Mouse (Mus musculus) adrenal gland, postnatal 10 days (tissue): ENCODE results near the gene Noxred1. TPM values are rescaled to one million over a fixed set of nuclear protein-coding genes. Genes with fewer than 3 reads are reported as not detected.
"Not testable (repeated sequence)": the region's sequence is repeated elsewhere in the genome, so short reads cannot be mapped to it uniquely, and the experiment has no call there.

Experiments used
- DNase-seq: peaks from one replicate; pipeline ENCODE4 v3.0.0; 2021; ENCODE audit warnings: mixed read lengths
- long read RNA-seq, 2 experiments: library from polyadenylated mRNA; stranded (forward); transcript quantifications; one replicate each; pipeline ENCODE4 v2.0.0; 2021
- total RNA-seq, 2 experiments: library from RNA; stranded (reverse); gene quantifications; 2 replicates each; pipeline ENCODE4 v1.2.3; 2021

Noxred1 gene
- under 1 TPM; 0.42 to 0.55 TPM for total RNA-seq
- long read RNA-seq, experiment 1, partial matches to known transcripts: 0 of 2 reads
- long read RNA-seq, experiment 1, other reads (novel, unspliced or antisense): 2 of 2 reads
- long read RNA-seq, experiment 2, partial matches to known transcripts: 0 of 1 reads
- long read RNA-seq, experiment 2, other reads (novel, unspliced or antisense): 1 of 1 reads

DNA sequence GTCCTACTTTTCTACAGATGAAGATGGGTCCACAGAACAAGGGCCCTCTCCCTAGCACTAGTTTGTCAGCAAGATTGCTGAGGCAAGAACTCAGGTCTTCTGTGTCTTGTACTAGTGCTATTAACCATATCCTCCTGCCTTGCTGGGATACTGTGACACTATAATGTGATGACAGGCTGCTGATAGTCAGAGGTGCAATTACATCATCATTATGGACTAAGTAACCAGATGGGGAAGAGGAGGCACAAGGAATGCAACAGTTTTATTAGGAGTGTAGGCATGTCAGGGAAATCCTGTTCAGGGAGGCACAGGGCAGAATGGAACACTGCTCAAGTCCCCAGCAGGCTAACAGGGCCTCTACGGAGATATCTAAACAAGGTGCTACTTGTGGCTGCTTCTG, at the start of gene Noxred1:
TSS of gene Noxred1 (minus strand) at position 101 of the 400 bp plus-strand sequence.
- DNase-seq: no peak

- DNase-seq: no peak
Measured at GRCm38 (mm10) chr12:87284726-87285125, 46.2 kb upstream of the Noxred1 start.

DNA sequence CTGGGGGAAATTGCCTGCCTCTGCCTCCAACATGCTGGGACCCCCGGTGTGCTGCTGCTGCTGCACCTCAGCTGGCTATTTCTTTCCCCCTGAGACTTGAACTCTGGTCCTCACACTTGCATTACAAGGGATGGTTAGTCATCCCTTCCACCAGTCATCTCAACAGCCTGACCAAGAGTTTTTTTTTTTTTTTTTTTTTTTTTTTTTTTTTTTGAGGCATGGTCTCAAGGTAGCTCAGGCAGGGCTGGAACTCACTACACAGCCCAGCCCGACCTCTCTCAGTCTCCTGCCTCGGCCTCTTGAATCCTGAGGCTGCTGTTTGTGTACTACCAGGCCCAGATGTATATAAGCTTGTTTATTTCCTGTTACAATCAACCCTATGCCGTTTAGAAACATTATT, 45.7 kb upstream of the Noxred1 start:
- no peak for DNase-seq

DNA sequence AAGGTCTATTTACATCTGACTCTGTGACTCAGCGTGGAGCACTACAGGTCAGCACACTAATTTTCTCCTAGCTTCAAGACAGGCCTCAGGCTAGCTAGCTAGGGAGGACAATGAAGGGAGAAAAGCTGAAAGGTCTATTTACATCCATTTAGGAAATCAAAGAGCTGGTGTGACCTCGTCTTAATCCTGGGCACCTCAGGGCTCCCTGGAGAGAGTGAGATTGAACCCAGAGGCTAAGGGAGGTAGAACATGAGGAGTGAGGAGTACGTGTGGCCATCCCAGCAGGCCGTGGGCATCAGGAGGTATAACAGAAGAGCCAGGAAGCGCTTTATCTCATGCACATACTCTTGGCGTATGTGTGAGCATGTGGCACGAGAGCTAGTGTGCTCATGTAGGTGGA, 45.2 kb upstream of the Noxred1 start:
- DNase-seq: no peak

DNA sequence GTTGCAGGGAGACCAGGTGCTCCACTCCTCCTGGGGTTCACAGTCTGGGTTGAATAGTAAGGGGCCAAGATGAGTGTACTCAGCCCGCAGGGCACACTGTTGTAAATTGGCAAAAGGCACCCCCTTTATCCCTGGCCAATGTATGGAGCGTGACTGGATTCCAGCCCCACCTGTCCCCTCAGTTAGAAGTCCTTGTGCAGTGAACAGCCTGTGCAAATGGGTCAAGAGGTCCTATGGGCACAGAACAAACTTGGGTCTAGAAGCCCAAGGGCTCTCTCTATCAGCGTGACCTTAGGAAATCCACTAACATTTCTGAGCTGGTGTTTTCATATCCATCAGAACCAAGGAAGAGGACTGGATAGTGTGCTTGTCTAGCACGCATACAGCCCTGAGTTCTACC, 44.2 kb upstream of the Noxred1 start:
- DNase-seq: no peak

DNA sequence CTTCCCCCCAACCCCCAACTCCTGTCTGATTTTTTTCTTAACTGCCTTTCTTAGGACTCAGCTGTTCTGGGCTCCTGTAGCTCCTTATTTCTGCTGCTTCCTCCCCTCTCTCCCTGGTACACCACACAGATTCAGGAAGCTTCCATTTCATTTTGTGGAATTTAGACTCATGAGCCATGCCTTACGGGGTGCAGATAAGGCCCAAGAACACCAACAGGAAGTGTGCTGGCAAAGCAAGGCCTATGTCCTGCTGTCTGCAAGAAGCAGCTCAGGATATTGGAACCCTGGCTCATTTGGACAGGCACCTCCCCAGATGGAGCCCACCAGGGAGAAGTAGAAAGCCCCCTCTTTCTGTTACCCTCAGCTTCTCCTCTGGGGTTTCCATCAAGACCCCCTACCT, 43.2 kb upstream of the Noxred1 start:
- DNase-seq: no peak

DNA sequence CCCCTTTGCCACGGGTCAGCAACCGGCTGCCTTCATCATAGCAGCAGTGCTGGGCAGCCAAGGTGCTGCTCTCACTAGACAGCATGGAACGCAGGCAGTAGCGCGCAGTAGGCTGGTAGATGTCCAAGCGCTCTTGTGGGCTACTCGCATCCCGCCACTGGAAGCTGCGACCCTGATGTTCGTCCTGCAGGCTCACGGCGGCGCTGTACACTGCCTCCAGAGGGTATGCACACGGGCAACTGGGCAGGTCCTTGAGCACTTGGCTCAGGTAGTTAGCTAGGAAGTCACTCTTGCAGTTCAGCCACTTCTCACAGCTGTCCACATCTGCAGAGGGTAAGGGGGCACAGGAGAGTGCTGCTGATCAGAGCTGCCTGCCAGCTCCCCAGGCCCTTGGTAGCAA, 41.3 kb upstream of the Noxred1 start:
- no peak for DNase-seq

GRCm38 (mm10) chr12:87279350-87279749, 40.8 kb upstream of the Noxred1 start:
- peak; percentile 11 for DNase-seq

- DNase-seq: peak; percentile 33
Measured at GRCm38 (mm10) chr12:87278118-87278730, 39.7 kb upstream of the Noxred1 start.

- DNase-seq: not testable (repeated sequence)
Measured at GRCm38 (mm10) chr12:87277251-87277650, 38.7 kb upstream of the Noxred1 start.

GRCm38 (mm10) chr12:87274853-87275831, 36.6 kb upstream of the Noxred1 start:
- DNase-seq: no peak

GRCm38 (mm10) chr12:87267682-87268081, 29.1 kb upstream of the Noxred1 start:
- peak; percentile 53 for DNase-seq

DNA sequence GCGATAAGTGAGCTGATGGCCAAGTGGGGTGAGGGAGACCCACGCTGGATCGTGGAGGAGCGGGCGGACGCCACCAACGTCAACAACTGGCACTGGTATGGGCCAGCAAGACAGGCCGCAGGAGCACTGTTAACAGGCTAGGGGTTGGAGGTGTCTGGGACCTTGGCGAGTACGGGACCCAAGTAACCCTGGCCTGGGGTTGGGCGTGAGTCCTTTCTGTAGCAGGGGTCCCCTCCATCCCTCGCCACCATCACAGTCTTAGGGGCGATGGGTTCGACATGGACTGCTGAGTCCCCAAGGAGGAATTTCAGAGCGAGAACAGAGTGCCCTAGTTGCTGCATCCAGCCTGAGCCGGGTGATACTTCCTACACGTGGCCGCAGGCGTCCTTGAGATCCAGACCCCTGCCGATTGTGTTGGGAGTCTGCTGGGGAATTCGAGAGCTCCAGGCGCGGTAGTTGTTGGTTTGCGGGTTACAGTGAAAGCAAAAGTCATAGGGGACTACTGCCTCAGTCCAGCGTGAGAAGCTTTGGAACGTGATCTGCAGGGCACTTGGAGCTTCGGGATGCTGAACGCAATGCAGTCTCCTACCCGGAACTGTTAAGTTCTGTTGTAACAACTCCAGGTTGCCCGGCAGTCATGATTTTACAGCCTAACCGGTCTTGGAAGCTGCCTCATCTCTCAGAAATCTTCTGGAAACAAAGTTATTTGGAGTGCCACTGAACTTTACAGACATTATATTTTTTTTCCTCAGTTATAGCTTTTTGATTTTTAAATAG, 28.5 kb upstream of the Noxred1 start:
- DNase-seq: no peak

DNA sequence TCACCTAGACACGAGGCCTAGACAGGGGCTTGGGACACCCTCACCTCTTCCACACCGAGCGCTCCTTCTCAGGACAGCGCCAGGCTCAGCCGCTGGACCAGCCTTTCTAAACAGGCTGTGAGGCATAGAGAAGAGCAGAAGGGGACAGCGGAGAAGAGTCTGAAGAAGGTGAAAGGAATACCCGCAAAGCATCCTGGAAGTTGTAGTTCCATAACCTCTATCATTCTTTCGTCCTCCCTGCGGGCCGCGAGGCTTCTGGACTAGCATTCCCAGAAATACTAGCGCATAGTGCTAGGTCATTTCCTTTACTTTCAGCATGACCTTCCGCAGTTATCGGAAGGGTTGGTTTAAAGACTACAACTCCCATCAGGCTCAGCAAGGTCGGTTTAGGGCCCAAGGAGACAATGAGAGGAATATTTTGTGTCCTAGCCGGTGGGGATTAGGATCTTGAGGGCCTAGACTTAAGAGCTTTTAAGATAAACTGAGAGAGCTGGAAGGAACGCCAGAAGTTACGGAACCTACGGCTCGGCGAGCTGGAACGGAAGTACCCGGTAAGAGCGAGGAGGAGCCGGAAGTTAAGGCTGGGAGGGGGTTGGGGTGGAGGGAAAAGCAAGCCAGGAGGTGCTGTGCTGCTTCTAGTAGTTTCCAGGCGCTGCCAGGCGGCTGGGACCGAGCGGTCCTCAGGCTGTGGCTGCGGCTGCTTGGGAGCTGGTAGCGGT, 27.7 kb upstream of the Noxred1 start, which contains the start of the genes Vipas39 and Ahsa1:
TSS of gene Vipas39 (minus strand) at position 149 of the 719 bp plus-strand sequence.
TSS of gene Ahsa1 (plus strand) at position 372 of the 719 bp plus-strand sequence.
- DNase-seq: peak; percentile 88

DNA sequence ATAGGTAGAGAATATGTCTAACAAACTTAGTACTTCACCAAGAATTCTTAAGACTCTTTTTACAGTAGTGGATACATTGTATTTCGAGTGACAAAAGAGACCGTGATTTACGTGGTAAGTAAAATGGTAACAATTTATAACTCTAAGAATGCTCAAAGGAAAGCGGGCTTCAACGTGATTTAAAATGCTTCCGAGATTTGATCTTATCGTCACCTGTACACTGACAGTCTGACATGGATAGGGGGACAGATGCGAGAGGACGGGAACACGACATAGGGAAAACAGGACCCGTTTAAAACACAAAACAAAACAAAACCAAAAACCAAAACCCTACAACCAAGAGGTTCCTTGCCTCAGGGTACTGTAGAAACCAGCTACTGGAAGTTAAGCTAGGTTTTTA, 26.9 kb upstream of the Noxred1 start:
- DNase-seq: peak; percentile 9

- no peak for DNase-seq
Measured at GRCm38 (mm10) chr12:87260562-87260961, 22.0 kb upstream of the Noxred1 start.

GRCm38 (mm10) chr12:87256629-87257028, 18.1 kb upstream of the Noxred1 start:
- no peak for DNase-seq

GRCm38 (mm10) chr12:87253878-87254277, 15.3 kb upstream of the Noxred1 start:
- no peak for DNase-seq

DNA sequence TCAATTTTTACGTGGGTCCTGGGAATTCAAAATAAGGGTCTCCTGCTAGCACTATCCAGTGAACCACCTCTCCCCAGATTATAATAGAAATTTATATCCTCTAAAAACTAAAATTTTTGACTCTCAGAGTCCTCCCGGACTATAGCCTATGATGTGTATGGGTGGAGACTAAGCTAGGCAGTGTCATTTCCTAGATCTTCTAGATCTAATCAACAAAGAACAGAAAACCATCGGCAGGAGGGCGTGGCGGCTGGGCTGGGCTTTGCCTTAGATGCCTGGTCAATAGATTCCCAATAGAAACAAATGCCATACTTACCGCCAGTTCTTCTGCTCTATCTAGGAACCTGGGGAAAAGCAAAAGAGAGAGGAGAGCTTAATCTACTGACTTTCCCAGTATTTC, 11.6 kb upstream of the Noxred1 start:
- DNase-seq: no peak

DNA sequence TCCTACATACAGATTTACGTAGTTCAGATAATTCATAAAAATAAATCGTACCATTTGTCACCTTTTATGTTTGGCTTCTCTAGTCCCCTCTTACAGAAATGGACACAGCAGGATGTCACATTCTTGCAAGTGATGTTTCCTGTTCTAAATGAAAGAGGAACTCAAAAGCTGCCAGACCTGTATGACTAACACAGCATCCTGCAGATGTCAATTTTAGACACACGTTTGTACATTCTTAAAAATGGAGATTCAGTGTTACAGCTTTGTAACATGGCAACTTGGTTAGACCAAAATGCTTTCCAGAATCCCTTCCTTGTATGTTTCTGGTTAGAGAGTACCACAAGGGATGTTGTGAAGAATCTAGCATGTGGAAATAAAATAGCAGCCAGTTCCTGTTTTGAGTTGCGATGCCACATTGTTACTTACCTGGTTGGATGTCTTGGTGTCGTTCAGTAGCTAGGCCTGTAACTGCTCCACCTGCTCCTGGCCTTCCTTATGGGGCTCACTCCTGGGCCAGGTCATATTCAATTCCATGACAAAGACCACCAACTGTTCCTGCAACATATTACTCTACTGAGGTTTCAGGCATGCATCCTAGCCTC, 1.5 kb downstream of the Noxred1 start:
- DNase-seq: no peak

- DNase-seq: no peak
Measured at GRCm38 (mm10) chr12:87230379-87230895, 8.1 kb downstream of the Noxred1 start.
